Mouse (Mus musculus): ENCODE data around the gene Taar7d. TPM values are rescaled to one million over a fixed set of nuclear protein-coding genes. Genes with fewer than 3 reads are reported as not detected.
"Not testable (repeated sequence)": the region's sequence is repeated elsewhere in the genome, so short reads cannot be mapped to it uniquely, and the experiment has no call there.

Gene Taar7d
- polyA plus RNA-seq, 1 experiment from 2014 or later, result not detected

DNA sequence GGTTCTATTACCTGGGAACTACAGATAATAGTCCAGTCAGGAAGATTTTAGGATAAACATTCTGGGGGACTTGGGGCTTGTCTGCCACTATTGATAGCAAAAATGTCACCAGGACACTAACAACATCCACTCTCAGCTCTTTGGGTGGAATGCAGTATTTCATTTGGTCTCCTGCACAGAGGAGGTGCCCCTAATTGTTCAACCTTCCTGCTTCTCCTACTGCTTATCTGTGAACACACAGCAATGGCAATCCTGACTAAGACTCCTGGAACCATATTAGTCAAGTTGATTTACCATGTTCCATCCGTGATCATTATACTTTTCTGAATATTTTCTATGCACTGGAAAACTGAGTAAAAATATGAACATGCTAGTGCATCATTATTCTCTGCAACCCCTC, 18.9 kb upstream of the Taar7d start:
- DNase-seq (ENCODE audit: low spot score), result no peak
- Histone ChIP-seq H3K9me3 (ENCODE audit: control insufficient read depth, low read length) (no peaks in the 10 kb centered on the region), H3K9ac (no peak overlapping the region), H3K36me3 (replicated peaks; ENCODE audit: control insufficient read depth, insufficient read depth) (no peaks in the 10 kb centered on the region), H3K27me3 (ENCODE audit: control insufficient read depth, insufficient read depth, low read length) (no peaks in the 10 kb centered on the region), H3K4me3 (replicated peaks; ENCODE audit: low read length) (no peak overlapping the region), H3K4me2 (replicated peaks) (no peak overlapping the region), H3K27ac (no peak overlapping the region), H3K4me1 (replicated peaks; ENCODE audit: control insufficient read depth, insufficient read depth, low read length) (no peaks in the 10 kb centered on the region)
- 95% methylated on average over 1 of the region's 1 CpGs for WGBS
- ATAC-seq (ENCODE audit: low FRiP score), result no peak

DNA sequence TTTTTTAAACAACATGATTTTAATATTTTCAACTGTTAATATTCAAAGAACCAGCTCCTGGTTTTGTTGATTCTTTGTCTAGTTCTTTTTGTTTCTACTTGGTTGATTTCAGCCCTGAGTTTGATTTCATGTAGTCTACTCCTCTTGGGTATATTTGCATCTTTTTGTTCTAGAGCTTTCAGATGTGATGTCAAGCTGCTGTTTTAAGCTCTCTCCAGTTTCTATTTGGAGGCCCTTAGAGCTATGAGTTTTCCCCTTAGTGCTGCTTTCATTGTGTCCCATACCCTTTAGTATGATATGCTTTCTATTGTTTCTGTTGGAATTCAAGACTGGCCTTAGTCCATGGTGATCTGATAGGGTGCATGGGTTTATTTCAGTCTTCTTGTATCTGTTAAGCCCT, 4.3 kb downstream of the Taar7d start:
- Histone ChIP-seq H3K9ac (no peak overlapping the region), H3K27me3 (ENCODE audit: control insufficient read depth, insufficient read depth, low read length) (no peaks in the 10 kb centered on the region), H3K4me1 (replicated peaks; ENCODE audit: control insufficient read depth, insufficient read depth, low read length) (no peaks in the 10 kb centered on the region), H3K4me2 (replicated peaks) (no peak overlapping the region), H3K9me3 (ENCODE audit: control insufficient read depth, low read length) (no peaks in the 10 kb centered on the region), H3K4me3 (replicated peaks; ENCODE audit: low read length) (no peak overlapping the region), H3K36me3 (replicated peaks; ENCODE audit: control insufficient read depth, insufficient read depth) (no peaks in the 10 kb centered on the region), H3K27ac (no peak overlapping the region)
- DNase-seq (ENCODE audit: low spot score) (no peak), ATAC-seq (ENCODE audit: low FRiP score) (no peak)

DNA sequence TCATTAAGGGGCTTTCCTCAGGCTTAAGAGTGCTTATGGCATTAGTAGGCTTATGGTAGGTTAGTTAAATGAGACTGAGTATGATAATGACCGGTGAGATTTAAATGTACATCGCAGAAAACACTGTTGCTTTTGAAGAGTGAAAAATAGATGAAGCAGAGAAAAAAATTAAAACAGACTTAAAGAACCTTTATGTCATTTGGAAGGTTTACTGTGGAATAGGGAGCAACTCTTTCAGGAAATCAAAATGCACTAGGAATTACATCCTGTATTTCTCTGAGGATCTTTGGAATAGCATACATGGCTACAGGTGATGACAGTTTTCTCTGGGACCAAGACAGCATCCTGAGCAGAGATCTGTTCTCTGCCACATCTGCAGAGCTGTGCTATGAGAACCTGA, 10.3 kb downstream of the Taar7d start, which contains the start of gene Taar7e:
TSS of gene Taar7e (plus strand) at position 301 of the 400 bp plus-strand sequence.
- no peaks in the 10 kb centered on the region for H3K4me1 ChIP-seq (replicated peaks; ENCODE audit: control insufficient read depth, insufficient read depth, low read length)
- WGBS, result 90% methylated on average over 2 of the region's 2 CpGs
- no peak for ATAC-seq (ENCODE audit: low FRiP score)

DNA sequence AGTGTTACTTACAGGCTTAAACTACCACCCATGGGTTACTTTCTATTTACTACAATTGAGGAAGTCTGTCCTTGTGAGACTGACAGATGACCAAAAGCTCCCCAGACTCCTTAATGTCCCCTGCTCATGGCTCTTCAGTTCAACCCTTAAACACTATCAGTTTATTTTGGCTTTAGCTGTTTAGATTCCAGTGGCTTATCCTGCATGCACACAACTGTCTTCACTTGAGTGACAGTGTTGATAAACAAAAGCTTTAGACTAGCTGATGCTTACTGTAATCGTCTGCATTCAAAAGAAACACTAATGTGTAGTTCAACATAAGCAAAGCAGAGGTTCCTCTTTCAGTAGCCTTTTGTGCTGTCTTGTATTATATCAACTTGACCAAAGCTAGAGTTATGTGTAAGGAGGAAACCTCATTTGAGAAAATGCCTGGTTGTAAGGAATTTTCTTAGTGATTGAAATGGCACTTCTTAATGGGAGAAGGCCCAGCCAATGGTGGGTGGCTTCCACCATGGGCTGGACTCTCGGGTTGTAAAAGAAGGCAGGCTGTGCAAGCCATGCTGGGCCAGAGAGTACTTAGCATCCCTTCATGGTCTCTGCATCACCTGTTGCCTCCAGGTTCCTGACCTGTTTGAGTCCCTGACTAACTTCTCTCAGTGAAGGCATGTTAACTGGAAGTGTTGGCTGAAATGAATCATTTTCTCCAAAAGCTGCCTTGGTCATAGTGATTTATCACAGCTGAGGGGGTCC, 13.3 kb downstream of the Taar7d start:
- 79% methylated on average over 2 of the region's 2 CpGs for WGBS
- H3K4me3 ChIP-seq (replicated peaks; ENCODE audit: low read length), result no peak overlapping the region
- no peaks in the 10 kb centered on the region for H3K36me3 ChIP-seq (replicated peaks; ENCODE audit: control insufficient read depth, insufficient read depth)
- H3K9me3 ChIP-seq (ENCODE audit: control insufficient read depth, low read length), result no peaks in the 10 kb centered on the region
- H3K4me2 ChIP-seq (replicated peaks), result no peak overlapping the region
- no peaks in the 10 kb centered on the region for H3K4me1 ChIP-seq (replicated peaks; ENCODE audit: control insufficient read depth, insufficient read depth, low read length)
- H3K27ac ChIP-seq, result no peak overlapping the region
- no peaks in the 10 kb centered on the region for H3K27me3 ChIP-seq (ENCODE audit: control insufficient read depth, insufficient read depth, low read length)
- no peak overlapping the region for H3K9ac ChIP-seq
- DNase-seq (ENCODE audit: low spot score) (no peak), ATAC-seq (ENCODE audit: low FRiP score) (no peak)

More for the DNA sequence above, 10.3 kb downstream of the Taar7d start, which contains the start of gene Taar7e:
- Histone ChIP-seq H3K9ac (no peak within 1 kb of the TSS), H3K27me3 (ENCODE audit: control insufficient read depth, insufficient read depth, low read length) (no peaks in the 10 kb centered on the region), H3K36me3 (replicated peaks; ENCODE audit: control insufficient read depth, insufficient read depth) (no peaks in the 10 kb centered on the region), H3K4me3 (replicated peaks; ENCODE audit: low read length) (no peak within 1 kb of the TSS), H3K27ac (no peak within 1 kb of the TSS), H3K9me3 (ENCODE audit: control insufficient read depth, low read length) (no peaks in the 10 kb centered on the region), H3K4me2 (replicated peaks) (no peak within 1 kb of the TSS)
- DNase-seq (ENCODE audit: low spot score), result no peak

DNA sequence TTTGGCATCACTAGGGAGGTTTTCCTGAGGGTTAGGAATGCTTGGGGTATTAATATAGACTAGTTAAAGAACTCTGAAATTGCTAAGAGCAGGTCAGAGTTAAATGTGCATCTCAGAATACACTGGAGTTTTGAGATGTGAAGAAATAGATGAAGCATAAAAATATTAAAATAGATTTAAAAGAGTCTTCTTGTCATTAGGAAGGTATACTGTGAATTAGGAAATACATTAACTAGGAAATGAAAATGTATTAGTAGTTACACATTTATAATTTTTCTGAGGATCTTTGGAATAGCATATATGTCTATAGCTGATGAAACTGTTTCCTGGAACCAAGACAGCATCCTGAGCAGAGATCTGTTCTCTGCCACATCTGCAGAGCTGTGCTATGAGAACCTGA, 22.2 kb downstream of the Taar7d start, which contains the start of gene Taar7f:
TSS of gene Taar7f (plus strand) at position 301 of the 400 bp plus-strand sequence.
- Histone ChIP-seq H3K9ac (no peak within 1 kb of the TSS), H3K36me3 (replicated peaks; ENCODE audit: control insufficient read depth, insufficient read depth) (no peaks in the 10 kb centered on the region), H3K4me1 (replicated peaks; ENCODE audit: control insufficient read depth, insufficient read depth, low read length) (no peaks in the 10 kb centered on the region), H3K27me3 (ENCODE audit: control insufficient read depth, insufficient read depth, low read length) (no peaks in the 10 kb centered on the region), H3K4me3 (replicated peaks; ENCODE audit: low read length) (no peak within 1 kb of the TSS), H3K9me3 (ENCODE audit: control insufficient read depth, low read length) (no peaks in the 10 kb centered on the region), H3K27ac (no peak within 1 kb of the TSS), H3K4me2 (replicated peaks) (no peak within 1 kb of the TSS)
- ATAC-seq (ENCODE audit: low FRiP score), result no peak
- no peak for DNase-seq (ENCODE audit: low spot score)

DNA sequence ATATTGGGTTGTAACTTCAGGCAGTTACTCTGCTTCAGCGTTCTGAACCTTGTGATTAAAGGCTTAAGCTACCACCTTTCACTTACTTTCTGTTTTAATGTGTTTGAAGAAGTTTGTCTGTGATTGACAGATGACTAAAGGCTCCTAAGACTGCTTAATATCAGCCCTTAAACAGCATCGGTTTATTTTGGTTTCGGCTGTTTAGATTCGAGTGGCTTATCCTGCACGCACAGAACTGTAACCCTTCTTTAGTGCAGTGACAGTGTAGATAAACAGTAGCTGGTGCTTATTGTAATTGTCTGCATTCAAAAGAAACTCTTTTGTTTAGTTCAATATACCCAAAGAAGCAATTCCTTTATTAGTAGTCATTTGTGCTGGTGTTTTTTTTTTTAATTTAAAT, 25.0 kb downstream of the Taar7d start:
- Histone ChIP-seq H3K4me1 (replicated peaks; ENCODE audit: control insufficient read depth, insufficient read depth, low read length) (no peaks in the 10 kb centered on the region), H3K27me3 (ENCODE audit: control insufficient read depth, insufficient read depth, low read length) (no peaks in the 10 kb centered on the region), H3K9me3 (ENCODE audit: control insufficient read depth, low read length) (no peaks in the 10 kb centered on the region), H3K36me3 (replicated peaks; ENCODE audit: control insufficient read depth, insufficient read depth) (no peaks in the 10 kb centered on the region), H3K27ac (no peak overlapping the region), H3K4me2 (replicated peaks) (no peak overlapping the region), H3K9ac (no peak overlapping the region), H3K4me3 (replicated peaks; ENCODE audit: low read length) (no peak overlapping the region)
- ATAC-seq (ENCODE audit: low FRiP score) (no peak), DNase-seq (ENCODE audit: low spot score) (no peak)
- whole genome bisulfite sequencing, result 87% methylated on average over 5 of the region's 5 CpGs

DNA sequence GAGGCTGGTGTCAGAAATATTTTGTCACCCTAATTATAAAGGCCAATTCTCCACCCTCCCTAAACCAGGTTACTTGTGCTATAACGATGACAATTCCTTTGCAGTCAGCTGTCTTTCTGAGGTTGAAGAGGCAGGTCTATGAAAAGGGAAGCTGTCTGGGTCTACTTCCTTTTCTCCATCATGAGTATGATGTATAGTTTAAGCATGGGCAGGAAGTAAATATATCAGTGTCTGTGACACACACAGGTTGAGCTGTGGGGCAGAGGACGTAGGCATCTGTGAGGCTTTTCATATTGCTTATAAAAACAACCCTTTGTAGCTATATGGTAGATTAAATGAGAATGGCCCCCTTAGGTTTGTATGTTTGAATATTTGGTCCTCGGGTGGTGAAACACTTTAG, 32.0 kb downstream of the Taar7d start:
- no peak for DNase-seq (ENCODE audit: low spot score)
- H3K4me1 ChIP-seq (replicated peaks; ENCODE audit: control insufficient read depth, insufficient read depth, low read length), result no peaks in the 10 kb centered on the region
- 95% methylated on average over 3 of the region's 3 CpGs for WGBS
- H3K9me3 ChIP-seq (ENCODE audit: control insufficient read depth, low read length), result no peaks in the 10 kb centered on the region
- no peak overlapping the region for H3K4me2 ChIP-seq (replicated peaks)
- no peaks in the 10 kb centered on the region for H3K36me3 ChIP-seq (replicated peaks; ENCODE audit: control insufficient read depth, insufficient read depth)
- H3K27me3 ChIP-seq (ENCODE audit: control insufficient read depth, insufficient read depth, low read length), result no peaks in the 10 kb centered on the region
- H3K27ac ChIP-seq, result no peak overlapping the region
- no peak for ATAC-seq (ENCODE audit: low FRiP score)
- H3K4me3 ChIP-seq (replicated peaks; ENCODE audit: low read length), result no peak overlapping the region
- H3K9ac ChIP-seq, result no peak overlapping the region

DNA sequence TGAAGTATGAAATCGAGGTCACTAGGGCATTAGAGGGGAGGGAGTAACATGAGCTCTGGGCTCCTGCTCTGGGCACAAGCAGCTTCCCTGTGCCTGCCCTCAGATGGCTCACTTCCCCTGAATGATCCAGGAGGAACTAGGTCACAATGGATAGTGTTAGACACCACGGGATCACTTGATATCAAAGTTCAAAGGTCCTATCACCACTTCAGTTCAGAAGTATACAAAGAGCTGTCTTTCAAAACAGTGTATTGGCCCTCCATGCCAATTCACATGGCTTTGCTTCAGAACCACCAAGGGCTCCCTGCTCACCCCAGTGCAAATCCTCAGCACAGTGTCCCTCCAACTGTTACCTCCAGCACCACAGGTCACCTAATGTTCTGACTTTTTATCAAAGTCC, 47.7 kb downstream of the Taar7d start:
- H3K9ac ChIP-seq; ATAC-seq (ENCODE audit: low FRiP score): not testable (repeated sequence)

DNA sequence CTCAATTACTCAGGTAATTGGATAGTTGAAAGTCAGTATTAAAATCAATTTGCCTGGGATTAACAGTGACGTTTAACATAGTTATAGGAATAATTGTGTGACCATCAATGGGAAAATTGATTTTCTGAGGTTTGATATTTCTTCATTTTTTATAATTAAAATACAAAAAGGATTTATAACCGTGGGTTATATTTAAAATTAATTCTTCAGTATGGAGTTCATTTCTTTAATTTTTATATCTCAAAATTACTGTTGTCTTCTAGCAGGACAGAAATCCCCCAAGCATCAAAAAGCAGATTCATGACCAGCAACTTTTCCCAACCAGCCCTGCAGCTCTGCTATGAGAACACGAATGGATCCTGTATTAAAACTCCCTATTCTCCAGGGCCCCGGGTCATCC, 49.2 kb downstream of the Taar7d start, which contains the start of gene Taar8a:
TSS of gene Taar8a (plus strand) at position 301 of the 400 bp plus-strand sequence.
- not testable (repeated sequence) for H3K36me3 ChIP-seq (replicated peaks; ENCODE audit: control insufficient read depth, insufficient read depth); ATAC-seq (ENCODE audit: low FRiP score); H3K9me3 ChIP-seq (ENCODE audit: control insufficient read depth, low read length); H3K4me1 ChIP-seq (replicated peaks; ENCODE audit: control insufficient read depth, insufficient read depth, low read length); H3K4me2 ChIP-seq (replicated peaks); H3K27me3 ChIP-seq (ENCODE audit: control insufficient read depth, insufficient read depth, low read length); DNase-seq (ENCODE audit: low spot score); H3K9ac ChIP-seq; H3K4me3 ChIP-seq (replicated peaks; ENCODE audit: low read length); H3K27ac ChIP-seq
- WGBS, result 84% methylated on average over 2 of the region's 4 CpGs

More for the DNA sequence above, 47.7 kb downstream of the Taar7d start:
- H3K9me3 ChIP-seq (ENCODE audit: control insufficient read depth, low read length); H3K27me3 ChIP-seq (ENCODE audit: control insufficient read depth, insufficient read depth, low read length); H3K4me2 ChIP-seq (replicated peaks); H3K36me3 ChIP-seq (replicated peaks; ENCODE audit: control insufficient read depth, insufficient read depth); H3K4me3 ChIP-seq (replicated peaks; ENCODE audit: low read length); H3K27ac ChIP-seq; H3K4me1 ChIP-seq (replicated peaks; ENCODE audit: control insufficient read depth, insufficient read depth, low read length); DNase-seq (ENCODE audit: low spot score): not testable (repeated sequence)
- WGBS, result 57% methylated on average over 2 of the region's 2 CpGs
